Mouse (Mus musculus) retina, embryonic 14.5 days (tissue): Measurements from ENCODE around the gene Cd101.
A peak's percentile ranks its signal among the peaks of the same experiment; 100 is the strongest.

ENCODE experiments used
- DNase-seq: peaks from one replicate; pipeline ENCODE4 v3.0.0-alpha.2; 2015; ENCODE audit warnings: low spot score

The Cd101 gene

GRCm38 (mm10) chr3:101003575-101004356, 25.6 kb downstream of the Cd101 start:
- no peak for DNase-seq

- no peak for DNase-seq
Measured at GRCm38 (mm10) chr3:100999732-101000131, 29.6 kb downstream of the Cd101 start.

GRCm38 (mm10) chr3:100998904-100999340, 30.4 kb downstream of the Cd101 start:
- DNase-seq: peak; percentile 84

- DNase-seq: no peak
Measured at GRCm38 (mm10) chr3:100997785-100998570, 31.4 kb downstream of the Cd101 start.

- no peak for DNase-seq
Measured at GRCm38 (mm10) chr3:100994252-100994651, 35.1 kb downstream of the Cd101 start.

- no peak for DNase-seq
Measured at GRCm38 (mm10) chr3:100993718-100994117, 35.6 kb downstream of the Cd101 start.

GRCm38 (mm10) chr3:100993158-100993557, 36.2 kb downstream of the Cd101 start:
- DNase-seq: no peak

DNA sequence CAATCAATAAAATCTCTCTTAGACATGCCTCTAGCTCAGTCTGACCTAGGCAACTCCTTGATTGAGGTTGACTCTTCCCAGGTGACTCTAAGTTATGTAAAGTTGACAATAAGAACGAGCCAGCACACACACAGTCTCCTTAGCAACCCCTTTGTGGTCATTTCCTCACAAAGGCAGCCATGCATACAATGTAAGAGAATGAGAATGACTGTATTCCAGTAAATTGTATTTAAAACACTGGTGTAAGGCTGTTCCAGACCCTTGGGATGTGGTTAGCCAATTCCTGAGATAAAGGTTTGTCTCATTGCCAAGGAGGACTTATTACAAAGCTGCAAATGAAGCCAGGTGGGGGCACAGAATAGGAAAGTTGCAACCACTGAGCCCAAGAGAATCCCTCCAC, 39.1 kb downstream of the Cd101 start:
- DNase-seq: no peak

- peak; percentile 35 for DNase-seq
Measured at GRCm38 (mm10) chr3:100989417-100989816, 39.9 kb downstream of the Cd101 start.

GRCm38 (mm10) chr3:100979290-100979689, 50.1 kb downstream of the Cd101 start:
- DNase-seq: no peak

DNA sequence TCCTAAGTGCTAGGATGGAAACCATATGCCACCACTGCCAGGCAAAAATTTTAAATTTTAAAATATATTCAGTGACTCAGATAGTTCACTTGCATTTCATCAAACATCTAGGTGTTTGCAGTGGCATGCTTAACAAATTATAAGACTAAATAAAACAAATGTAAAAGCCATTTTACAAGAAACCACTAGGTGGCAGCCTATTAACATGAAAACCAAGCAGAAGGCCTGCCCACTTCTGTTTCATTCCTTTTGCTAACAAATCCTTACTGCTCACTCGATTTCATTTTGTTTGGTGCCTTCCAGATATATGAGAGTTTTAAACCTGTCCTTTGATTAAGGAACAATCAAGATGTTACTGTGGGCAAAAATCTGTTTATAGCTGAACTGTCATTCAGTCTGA, 55.5 kb downstream of the Cd101 start:
- peak; percentile 81 for DNase-seq

- peak; percentile 94 for DNase-seq
Measured at GRCm38 (mm10) chr3:100969176-100969917, 60.0 kb downstream of the Cd101 start, which contains the start of gene Ttf2. Ttf2 (minus strand) TSS chr3:100969663.

DNA sequence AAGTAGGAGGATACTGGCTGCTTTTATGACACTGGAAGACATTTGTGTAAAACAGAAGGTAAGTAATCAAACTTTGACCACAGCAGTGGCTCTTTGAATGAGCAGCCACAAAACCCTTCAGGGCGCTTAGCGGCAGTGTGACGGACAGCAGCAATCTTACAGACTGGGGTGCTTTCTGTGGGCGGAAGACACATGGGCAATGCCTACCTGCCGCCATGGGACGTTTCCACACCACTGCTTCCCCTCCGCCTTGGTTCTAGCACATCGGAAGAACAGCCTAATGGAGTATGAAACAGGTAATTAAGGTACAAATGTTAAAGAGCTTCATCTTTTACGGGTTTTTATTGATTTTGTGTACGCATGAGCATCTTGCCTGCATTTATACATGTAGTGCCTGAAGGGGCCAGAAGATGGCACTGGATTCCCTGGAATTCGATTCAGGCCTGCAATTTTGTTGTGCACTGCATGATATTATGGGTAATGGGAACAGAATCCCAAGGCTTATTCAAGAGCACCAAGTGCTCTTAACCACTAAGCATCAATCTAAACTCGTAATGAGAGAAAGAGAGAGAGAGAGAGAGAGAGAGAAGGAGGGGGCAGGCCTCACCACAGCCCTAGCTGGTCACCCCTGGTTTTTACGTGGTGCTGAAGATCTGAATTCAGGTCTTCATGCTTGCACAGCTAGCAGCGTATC, 65.4 kb downstream of the Cd101 start:
- peak; percentile 72 for DNase-seq

- no peak for DNase-seq
Measured at GRCm38 (mm10) chr3:100961501-100961900, 67.9 kb downstream of the Cd101 start.

DNA sequence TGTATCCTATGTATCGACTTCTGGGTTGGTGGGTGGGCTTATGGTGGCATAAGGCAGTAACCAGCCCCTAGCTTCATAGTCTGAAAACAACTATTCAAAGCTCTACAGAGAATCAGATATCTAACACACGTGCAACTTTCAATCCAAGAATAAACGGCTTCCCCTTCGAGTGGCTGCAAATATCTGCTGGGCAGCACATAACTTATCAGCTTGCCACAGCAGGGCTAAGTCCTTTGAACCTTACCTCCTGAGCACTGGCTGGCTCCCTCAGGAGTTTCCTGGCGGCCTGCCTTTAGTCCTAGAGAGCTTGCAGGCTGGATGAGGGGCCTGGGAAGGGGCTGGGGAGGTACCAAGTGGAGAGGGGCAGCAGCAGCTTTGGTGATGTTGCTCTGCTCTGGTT, 68.3 kb downstream of the Cd101 start:
- no peak for DNase-seq

GRCm38 (mm10) chr3:100954616-100955015, 74.7 kb downstream of the Cd101 start:
- no peak for DNase-seq

DNA sequence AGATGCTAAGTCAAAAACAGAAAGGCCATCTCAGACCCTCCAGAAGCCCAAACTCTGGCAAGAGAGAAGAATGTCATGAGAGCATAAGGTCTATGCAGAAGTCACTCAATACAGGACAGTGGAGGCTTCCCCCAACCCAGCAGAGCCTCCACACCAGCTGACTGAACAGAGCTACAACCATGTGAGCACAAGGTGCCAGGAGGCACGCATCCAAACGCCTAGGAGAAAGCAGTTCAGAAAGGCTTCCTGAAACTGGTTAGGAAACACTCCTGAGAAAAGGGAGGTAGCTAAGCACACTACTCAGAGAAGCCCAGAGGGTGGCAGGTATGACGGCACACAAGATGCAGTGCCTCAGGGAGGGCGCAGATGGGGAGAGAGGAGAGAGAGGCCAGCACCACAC, 77.8 kb downstream of the Cd101 start:
- DNase-seq: no peak

DNA sequence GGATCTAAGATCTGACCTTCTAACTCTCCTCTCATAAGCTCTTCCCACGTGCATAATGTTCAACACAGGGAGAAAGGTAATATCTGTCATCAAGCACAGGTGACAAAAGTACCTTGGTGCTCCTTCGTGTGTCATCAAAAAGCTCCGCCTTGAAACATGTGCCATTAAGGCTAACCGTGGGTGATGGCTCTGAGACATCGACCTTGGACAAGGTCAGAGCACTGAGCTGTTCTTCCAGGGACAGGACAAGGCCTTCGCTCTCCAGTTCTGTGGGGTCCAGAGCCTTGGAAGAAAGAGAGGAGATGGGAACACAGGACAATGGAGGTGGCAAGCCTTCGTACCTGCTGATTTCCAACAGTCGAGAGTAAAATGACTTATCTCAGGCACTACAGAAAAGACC, 82.1 kb downstream of the Cd101 start:
- no peak for DNase-seq
